Mouse (Mus musculus): ENCODE results near the gene Gm16253.

Gene Gm16253

DNA sequence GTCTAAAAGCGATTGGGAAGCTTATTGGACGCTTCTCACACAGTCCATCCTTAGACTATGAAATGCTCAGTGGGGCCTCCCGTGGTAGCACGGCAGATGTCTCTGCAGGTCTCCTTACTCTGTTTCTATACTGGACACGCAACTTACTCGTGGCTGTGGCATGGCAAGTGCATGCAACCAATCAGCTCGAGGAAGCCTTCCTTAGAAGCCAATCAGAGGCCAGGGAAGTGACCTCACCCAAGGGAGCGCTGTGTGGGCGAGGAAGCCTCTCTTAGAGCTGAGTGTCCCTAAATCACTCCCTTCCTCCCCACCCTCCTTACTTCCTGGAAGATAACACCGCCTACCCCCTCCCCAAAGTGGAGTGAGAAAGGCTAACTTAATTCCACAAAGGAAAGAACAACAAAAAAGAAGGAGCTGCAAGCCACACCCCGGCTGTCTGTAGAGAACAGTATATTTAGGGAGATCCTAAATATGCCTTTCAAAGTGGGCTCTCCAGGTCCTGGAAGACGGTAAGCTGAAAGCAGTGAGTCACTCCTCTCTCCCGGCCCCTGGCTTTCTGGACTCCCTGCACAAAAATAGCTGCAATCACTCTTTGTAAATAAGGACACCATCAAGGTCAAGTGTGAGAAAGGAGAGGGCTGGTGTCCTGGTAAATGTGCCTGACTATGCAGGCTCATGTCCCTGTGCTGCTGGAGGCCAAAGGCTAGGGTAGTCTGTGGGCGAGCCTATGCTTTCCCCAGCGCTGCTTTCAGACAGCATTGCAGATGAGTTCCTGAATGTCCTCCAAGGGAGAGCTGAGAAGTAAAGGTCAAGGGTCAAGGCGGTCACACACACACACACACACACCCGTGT is at the start of gene Gm16253:
Gene Gm16253 (plus strand): TSS at position 295 of the 852 bp plus-strand sequence.
- DNase-seq (ENCODE audit: low spot score) = peak; percentile 91

DNA sequence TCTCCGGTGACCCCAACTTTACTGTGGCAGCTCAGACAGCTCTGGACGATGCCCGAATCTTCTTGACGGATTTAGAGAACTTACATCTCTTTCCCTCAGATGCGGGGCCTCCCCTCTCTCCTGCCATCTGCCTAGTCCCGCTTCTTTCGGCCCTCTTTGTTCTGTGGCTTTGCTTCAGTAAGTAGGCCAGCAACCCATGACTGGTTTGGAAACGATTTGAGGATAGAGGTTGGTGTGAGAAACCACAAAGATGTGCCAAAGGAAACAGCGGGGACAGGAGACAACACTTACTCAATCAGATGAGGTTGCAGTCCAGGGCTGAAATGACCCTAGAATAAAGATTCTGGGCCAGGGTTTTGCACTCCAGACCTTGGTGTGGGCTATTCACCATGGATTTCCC is 48.3 kb upstream of the Gm16253 start:
- peak; percentile 7 for DNase-seq (ENCODE audit: low spot score)

DNA sequence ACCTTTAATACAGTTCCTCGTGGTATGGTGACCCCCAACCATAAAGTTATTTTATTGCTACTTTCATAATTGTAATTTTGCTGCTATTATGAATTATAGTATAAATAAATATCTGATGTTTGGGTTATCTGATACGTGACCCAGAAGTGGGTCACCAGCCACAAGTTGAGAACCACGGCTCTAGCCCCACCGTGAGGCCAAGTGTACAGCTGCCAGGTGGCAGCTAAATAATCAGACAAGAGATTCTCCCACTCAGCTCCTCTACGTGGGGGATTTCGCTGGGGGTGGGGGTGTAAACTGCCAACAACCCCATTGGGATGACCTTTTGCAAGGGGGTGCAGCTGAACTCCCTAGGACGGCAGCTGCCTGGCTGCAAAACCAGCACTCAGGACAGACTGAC is 44.7 kb upstream of the Gm16253 start:
- DNase-seq (ENCODE audit: low spot score) = no peak

DNA sequence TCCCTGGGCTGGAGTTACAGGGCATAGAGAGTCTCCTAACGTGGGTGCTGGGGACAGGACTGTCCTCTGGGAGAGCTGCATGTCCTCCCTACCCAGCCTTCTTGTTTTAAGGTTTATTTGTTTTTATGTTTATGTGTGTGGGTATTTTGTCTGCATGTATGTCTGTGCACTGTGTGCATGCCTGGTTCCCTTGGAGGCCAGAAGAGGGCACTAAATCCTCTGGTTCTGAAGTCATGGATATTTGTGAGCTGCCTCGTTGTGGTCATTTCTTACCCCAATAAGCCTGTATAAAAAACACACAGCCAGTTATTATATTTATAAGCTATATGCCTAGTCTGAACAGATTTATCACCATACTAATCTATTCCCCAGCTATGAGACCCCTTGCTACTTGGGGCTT is 42.5 kb upstream of the Gm16253 start:
- DNase-seq (ENCODE audit: low spot score) = no peak

DNA sequence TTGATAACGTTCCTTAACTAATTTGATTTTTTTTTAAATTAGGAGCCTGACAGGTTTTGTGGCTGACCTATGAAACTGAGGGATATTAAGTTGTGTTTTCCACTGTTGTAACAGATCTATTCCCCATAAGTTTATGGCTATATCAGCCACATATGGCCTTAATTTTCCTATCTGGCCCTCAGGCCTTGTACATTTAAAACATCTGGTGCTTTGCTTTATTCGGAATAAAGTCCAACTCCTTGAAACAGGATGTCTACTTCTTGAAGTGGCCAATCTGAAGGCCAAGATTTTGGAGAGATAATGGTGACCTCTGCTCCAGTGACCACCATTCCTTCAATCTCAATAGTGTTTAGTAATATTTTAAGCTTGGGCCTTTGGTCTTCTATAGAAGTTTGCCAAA is 37.5 kb upstream of the Gm16253 start:
- no peak for DNase-seq (ENCODE audit: low spot score)

DNA sequence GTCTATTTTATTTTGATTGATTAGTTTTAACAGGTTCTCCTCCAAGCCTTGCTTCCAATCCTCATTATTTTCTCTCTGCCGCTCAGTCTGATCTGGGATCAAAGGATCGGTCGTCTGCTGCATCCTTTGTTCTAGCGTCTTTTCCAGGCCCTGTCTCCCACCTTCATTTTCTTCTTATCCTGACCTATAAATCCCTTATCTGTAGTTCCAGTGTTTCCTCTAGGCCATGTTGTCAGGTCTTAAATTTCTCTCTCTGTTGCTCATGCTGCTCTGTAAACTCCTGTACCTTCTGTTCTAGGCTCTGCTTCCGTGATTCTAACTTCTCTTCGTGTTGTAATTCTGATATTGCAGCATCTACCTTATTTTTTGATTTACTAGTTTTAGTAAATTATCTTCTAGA is 36.0 kb upstream of the Gm16253 start:
- no peak for DNase-seq (ENCODE audit: low spot score)

DNA sequence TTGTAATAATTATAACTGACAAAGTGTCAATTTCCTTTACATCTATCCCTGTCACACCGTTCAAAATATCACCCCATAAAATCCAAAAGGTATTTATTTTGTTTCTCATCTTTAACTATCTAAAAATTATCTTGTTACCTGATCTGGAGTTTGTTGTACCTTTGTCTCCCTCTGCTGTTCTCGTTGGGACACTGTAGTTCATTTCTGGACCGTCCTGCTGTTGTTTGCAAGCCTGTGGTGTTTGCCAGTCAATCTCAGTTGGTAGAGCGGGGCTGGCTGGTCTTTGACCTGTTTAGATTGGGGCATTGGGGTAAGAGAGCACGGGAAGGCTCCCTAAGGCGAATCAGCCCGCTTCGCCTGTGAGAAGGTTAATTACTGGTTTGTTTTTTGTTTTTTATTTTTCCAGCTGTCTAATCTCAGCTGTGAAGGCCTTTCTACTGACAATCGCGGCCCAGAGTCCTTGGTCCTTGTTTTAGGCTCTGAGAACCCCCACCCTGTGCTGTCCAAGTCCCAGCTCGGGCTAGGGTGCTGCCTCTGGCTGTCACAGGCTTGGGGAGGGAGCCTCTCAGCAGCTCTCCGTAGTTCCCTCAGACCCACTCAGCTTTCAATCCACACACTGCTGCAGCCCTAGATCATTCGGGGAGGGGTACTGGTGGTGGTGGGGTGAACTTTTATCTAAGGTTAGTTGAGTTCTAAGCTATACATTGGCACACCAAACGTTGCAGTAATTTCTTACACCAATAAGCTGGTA is 35.3 kb upstream of the Gm16253 start:
- DNase-seq (ENCODE audit: low spot score) = peak; percentile 71

DNA sequence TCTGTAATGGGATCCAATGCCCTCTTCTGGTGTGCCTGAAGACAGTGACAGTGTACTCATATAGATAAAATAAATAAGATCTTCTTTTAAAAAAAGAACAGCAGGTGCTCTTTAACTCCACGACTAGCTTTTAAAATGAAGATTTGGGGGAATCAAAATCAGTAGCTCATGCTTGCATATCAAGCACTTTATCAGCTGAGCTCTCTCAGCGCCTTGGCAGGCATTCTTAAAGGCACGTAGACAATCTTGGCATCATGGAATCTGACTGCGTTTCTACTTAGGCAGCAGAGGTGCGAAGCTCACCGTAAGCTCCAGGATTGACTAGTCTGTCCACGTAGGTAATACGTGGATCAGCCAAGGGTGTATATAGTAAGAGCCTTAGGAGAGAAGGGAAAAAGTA is 34.2 kb upstream of the Gm16253 start:
- no peak for DNase-seq (ENCODE audit: low spot score)

DNA sequence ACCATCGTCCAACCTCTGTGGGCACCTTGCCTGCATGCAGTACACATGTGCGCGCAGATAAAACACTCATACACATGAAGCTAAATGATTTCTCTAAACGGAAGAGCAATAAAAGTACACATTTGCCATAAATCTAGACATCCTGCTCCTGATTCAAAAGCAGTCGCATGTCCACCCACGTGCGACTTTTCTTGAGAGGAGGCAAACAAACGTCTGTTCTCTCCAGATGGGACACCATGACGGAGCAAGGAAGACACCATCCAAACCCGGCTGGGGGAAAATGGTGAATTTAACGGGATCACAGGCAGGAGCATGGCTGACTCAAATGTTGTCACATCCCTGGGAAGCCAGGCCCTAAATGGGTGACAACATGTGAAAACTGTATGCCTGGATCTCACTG is 33.4 kb upstream of the Gm16253 start:
- DNase-seq (ENCODE audit: low spot score) = no peak

DNA sequence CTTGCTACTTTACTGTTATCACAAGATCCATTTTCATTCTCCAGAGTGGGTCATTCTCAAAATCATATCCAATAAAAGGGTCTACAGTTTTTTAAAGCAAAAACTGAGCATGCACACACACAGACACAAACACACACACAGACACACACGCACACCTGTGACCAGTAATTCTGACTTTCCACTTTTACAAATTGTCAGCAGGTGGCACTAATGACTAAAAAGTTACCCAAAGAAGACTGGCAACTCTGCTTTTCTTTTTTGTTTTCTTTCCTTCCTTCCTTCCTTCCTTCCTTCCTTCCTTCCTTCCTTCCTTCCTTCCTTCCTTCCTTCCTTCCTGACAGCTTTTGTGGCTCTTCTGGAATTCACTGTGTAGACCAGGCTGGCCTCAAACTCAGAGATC is 31.2 kb upstream of the Gm16253 start:
- no peak for DNase-seq (ENCODE audit: low spot score)

DNA sequence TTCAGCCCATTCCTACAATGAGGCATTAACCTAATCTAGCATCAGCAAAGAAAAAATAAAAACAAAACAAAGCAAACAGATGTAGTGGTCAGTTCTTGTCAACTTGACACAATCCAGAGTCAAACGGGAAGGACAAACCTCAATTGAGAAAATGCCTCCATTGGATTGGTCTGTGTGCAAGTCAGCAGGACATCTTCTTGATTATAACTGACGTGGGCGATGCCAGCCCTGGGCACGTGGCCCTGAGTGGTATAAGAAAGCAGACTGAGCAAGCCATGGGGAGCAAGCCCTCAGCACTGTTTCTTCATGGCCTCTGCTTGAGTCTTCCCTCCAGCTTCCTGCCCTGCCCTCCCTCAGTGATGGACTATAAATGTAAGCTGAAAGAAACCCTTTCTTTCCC is 29.9 kb upstream of the Gm16253 start:
- DNase-seq (ENCODE audit: low spot score) = no peak

DNA sequence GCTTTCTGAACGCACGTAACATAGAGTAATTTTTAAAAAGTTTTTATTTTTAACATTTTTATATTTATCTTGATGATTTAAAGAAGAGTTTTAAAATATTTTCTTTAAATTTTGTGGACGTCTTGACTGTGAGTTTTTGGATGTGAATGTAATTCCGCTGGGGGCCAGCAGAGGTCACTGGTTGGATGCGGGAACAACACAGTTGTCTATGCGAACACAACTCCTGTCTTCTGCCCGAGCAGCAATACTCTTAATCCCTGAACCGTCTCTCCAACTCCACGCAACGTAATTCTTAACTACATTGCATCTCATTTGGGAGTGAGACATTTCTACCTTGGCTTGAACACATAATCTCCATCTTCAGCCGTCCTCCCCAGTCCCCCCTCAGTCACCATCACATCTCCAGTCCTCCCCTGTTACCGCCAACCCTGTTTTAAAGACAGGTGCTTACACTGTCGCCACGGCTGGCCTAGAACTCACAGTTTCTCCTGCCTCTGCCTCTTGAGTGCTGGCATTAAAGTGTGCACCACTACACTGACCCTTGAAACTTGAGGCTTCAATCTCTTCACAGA is 29.3 kb upstream of the Gm16253 start:
- peak; percentile 86 for DNase-seq (ENCODE audit: low spot score)

DNA sequence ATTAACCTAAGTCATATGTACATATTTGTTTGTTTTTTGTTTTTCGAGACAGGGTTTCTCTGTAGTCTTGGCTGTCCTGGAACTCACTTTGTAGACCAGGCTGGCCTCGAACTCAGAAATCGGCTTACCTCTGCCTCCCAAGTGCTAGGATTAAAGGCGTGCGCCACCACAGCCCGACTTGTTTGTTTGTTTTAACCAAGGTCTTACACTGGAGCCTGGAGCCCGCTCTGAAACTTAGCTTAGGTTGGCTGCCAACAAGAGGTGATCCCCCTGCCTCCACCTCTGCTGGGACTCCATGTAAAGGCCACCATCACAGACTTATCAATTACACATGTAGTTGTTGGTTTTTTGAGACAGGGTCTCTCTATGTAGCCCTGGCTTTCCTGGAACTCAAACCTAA is 28.0 kb upstream of the Gm16253 start:
- no peak for DNase-seq (ENCODE audit: low spot score)

DNA sequence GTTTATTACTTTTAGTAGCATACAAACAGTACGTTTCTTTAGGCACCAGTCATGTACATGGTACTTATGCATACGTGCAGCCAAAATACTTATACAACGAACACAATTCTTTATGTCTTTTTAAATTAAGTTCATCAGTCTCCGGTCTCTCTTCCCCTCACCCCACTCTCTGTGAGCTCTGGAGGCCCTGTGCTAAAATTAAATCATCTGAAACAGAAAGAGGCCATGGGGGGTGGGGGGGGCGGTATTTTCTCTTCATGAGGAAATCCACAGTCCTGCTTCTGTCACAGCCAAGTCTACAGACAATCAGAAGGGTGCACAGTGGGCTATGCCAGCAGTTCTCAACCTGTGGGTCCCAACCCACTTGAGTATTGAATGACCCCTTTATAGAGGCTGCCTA is 27.4 kb upstream of the Gm16253 start:
- no peak for DNase-seq (ENCODE audit: low spot score)

DNA sequence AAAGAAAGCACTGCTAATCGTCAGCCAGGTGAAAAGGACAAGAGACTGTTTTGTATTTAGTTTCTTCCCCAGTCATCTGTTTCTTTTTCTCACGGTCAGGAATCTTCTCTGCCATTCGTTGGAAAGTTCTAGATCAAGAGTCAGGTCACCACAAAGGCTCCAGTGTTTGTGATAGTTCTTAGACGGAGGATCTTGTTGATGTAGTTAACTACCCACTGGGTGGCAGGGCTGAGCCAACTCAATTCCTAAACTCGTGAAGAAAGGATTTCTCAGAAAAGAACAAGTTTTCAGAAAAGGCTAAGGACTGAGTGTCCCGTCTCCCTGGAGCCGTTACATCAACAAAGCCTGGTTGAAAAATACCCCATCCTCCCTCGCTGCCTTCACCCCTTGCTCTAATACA is 25.6 kb upstream of the Gm16253 start:
- peak; percentile 81 for DNase-seq (ENCODE audit: low spot score)

DNA sequence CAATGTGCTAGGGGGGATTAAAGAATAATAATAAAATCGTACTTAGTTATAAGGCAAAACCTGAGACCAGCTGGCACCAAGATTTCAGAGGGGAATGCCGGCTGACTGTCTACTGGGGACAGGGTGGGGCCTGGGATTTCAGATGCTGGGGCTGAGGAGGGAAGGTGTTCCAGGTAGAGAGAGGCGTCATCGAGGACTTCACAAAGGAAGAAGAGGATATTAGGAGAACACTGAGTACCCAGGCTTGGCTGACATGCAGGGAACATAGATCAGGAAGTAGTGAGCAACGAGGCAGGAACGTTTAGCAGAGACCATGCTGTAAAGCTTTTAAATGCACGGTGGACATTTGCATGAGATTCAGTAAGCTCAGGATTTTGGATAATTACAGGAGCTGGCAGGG is 24.9 kb upstream of the Gm16253 start:
- no peak for DNase-seq (ENCODE audit: low spot score)

DNA sequence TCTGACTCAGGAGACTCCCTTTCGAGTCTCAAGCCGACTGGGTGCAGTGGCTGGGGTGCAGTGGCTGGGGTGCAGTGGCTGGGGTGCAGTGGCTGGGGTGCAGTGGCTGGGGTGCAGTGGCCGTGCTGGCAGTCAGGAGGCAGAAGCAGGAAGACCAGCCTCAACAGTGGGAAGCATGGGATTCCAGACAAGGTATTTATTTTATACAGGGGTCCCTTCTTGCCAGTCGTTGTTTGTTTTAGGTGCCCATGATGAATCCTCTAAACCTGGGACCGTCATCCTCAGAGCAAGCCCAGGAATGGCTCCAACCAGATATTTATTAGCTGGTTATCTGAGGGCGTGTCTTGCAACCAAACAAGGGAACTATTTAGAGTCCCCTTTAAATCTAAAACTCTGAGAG is 23.2 kb upstream of the Gm16253 start:
- DNase-seq (ENCODE audit: low spot score) = no peak

DNA sequence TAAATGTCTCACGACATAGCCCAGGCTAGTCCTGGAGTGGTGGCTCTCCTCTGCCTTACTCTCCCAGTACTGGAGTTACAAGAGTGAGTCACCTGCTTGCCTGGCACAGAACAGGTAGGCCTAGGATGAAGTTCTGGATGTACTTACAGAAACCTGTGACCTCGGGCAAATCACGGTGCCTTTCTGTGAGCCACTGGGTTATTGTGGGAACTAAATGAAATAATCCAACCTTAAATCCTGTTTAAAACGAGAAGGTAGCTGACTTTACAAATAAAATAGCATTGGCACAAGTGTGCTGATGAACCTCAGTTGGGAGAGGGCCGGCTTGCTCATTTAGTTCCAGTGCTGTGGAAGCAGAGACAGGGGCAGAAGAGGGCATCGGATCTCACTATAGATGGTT is 22.5 kb upstream of the Gm16253 start:
- DNase-seq (ENCODE audit: low spot score) = no peak

DNA sequence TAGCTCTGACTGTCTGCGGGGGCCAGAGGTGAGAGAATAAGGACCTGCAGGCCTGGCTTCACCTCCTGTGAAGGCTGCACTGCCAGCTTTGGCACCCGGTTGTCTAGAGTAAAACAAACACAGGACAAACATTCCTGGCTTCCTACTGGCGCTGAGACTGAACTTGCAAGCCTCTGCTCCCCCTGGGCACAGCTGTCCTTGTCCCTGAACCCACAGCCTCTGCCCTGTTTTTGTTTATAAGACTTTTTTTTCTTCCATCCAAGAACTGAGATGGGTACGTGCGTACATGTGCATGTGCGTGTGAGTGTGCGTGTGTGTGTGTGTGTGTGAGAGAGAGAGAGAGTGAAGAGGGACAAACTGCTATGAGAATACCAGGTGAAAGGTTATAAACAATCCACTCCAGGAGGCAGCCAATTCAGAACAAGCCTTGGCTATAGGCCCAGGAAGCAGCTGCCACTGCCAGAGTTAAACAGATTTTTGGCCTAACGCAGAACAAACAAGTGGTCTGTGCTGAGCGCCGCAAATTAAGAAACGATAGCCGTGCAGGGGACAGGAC is 21.7 kb upstream of the Gm16253 start:
- DNase-seq (ENCODE audit: low spot score) = peak; percentile 15

DNA sequence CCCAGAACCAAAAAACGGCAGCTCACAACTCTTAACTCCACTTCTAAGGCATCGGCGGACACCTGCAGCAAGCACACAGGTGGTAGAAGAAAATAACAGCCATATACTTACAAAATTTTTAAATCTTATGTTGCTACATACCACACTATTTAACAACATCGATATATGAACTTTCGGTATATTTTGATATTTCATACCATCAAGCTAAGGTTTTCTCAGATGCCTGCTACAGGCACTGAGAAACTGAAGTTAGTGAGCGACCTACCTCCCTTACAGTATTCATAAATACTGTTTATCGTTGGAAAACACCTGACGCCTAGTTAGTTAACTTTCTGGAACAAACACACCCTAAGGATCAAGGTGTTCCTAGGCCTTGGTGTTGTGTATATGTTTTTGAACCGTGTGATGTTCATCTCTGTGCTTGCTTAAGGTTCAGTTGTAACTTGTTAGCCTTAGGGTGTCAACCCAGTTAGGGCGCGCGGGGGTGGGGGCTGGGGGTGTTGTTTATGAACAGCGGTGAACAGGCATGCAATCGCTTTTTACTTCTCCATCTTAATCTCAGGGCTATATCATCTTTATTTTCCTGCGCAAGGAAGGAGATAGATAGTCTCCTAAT is 20.7 kb upstream of the Gm16253 start:
- DNase-seq (ENCODE audit: low spot score) = no peak

DNA sequence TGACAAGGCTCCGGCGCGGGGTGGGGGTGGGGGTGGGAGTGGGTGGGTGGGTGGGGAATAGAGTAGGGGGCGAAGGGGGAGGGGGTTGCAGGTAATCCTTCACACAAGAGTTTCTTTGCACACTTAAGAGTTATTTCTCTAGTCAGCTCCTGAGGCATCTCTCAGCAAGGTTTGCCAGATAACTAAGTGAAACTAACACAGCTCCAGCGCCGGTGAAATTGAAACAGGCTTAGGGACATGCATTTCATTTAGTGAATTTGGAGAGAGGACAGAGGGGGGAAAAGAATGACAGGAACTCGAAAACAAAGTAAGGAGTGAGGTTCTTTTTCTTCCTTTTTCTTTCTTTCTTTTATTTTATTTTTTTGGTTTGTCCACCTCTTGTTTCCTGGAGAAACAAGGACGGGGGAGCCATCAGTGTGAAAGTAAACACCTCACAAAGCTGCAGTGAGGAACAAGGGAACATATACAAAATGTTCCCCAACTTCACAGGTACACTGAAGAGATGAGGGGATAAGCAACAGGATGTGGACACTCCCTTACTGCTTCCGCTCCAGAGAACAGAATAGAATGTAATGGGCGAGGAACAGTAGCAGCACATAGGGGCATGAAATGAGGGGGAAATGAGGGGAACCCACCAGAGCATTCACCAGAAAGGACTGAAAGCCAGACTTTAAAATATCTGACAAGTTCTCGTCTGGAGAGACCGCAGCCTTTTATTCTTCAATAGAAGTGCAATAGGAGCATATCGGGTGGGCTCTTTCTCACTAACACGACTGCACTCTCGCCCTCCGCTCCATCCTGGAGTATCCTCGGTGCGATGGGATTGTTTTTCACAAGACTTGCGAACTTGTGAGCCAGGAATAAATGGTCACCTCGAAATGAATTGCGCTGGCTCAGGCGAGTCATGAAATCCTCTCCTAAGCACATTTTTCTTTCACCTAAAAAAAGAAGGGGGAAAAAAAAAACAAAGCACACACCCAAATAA is 19.8 kb upstream of the Gm16253 start:
- peak; percentile 58 for DNase-seq (ENCODE audit: low spot score)
